Mouse (Mus musculus) hindbrain, embryonic 11.5 days (tissue): Measurements from ENCODE around the gene Ccdc6. TPM values are rescaled to one million over a fixed set of nuclear protein-coding genes. Genes with fewer than 3 reads are reported as not detected.

ENCODE experiments used
- ATAC-seq: fragments of 200-750 bp; cut with Nextera tagmentation; 2 replicates; pipeline ENCODE4 v1.8.0; 2017; ENCODE audit warnings: mild to moderate bottlenecking, moderate TSS enrichment, moderate library complexity; ENCODE audit not compliant: low FRiP score
- DNase-seq: peaks from one replicate; pipeline ENCODE4 v3.0.0-alpha.2; 2015; ENCODE audit warnings: low spot score
- H3K27ac ChIP-seq: fragments of 300-500 bp; sonication (generic); 2 replicates; pipeline ENCODE4 v1.5.1; 2014; ENCODE audit warnings: mild to moderate bottlenecking, low read depth, low read length
- H3K27me3 ChIP-seq: fragments of 300-500 bp; sonication (generic); 2 replicates; pipeline ENCODE4 v1.6.1; 2014; ENCODE audit warnings: mild to moderate bottlenecking, low read length, moderate library complexity, mixed read lengths; ENCODE audit not compliant: control insufficient read depth, insufficient read depth
- H3K36me3 ChIP-seq: fragments of 300-500 bp; sonication (generic); 2 replicates; pipeline ENCODE4 v1.6.1; 2014; ENCODE audit warnings: mild to moderate bottlenecking, low read length, moderate library complexity, mixed read lengths; ENCODE audit not compliant: control insufficient read depth, insufficient read depth
- H3K4me1 ChIP-seq: fragments of 300-500 bp; sonication (generic); replicated peaks from 2 replicates; pipeline ENCODE4 v1.6.1; 2014; ENCODE audit warnings: low read length, mixed read lengths; ENCODE audit not compliant: control insufficient read depth, insufficient read depth
- H3K4me2 ChIP-seq: fragments of 300-500 bp; sonication (generic); replicated peaks from 2 replicates; pipeline ENCODE4 v1.6.1; 2014; ENCODE audit warnings: mild to moderate bottlenecking, low read depth, low read length
- H3K4me3 ChIP-seq: fragments of 300-500 bp; sonication (generic); 2 replicates; pipeline ENCODE4 v1.5.1; 2014; ENCODE audit warnings: low read depth, low read length
- H3K9ac ChIP-seq: fragments of 300-500 bp; sonication (generic); 2 replicates; pipeline ENCODE4 v1.6.1; 2014; ENCODE audit warnings: low read depth, low read length
- H3K9me3 ChIP-seq: fragments of 300-500 bp; sonication (generic); 2 replicates; pipeline ENCODE4 v1.6.1; 2016; ENCODE audit warnings: low read length; ENCODE audit not compliant: control insufficient read depth
- WGBS: fragments of 180-500 bp; shearing (Covaris S2); extraction: QIAGEN DNeasy Blood & Tissue Kit; methylation state at CpG from one replicate; pipeline ENCODE4 v1.1.7; 2014; 5-methylcytosine and 5-hydroxymethylcytosine counted together
- polyA plus RNA-seq: library from polyadenylated mRNA; unstranded; fragments of >200 nt; fragmentation: Nextera tagmentation; extraction: Ambion mirVana; gene quantifications from 2 replicates; pipeline ENCODE4 v1.2.1, GENCODE M21; 2014

Gene Ccdc6
- polyA plus RNA-seq, 1 experiment from 2014 or later, result 27.8 TPM

- WGBS, result 35% methylated on average over 9 of the region's 9 CpGs
- DNase-seq (no peak), ATAC-seq (peak; percentile 8; the same call in 1 of the 2 replicates)
- H3K36me3 ChIP-seq, result no peaks in the 10 kb centered on the region
- H3K9me3 ChIP-seq, result no peaks in the 10 kb centered on the region
- peak overlapping the region; percentile 2 for H3K27ac ChIP-seq
- H3K9ac ChIP-seq, result no peak overlapping the region
- no peak overlapping the region for H3K4me2 ChIP-seq
- no peaks in the 10 kb centered on the region for H3K27me3 ChIP-seq
- H3K4me3 ChIP-seq, result no peak overlapping the region
- peaks cover 8% of the 10 kb centered on the region for H3K4me1 ChIP-seq
These were observed 22.5 kb downstream of the Ccdc6 start for GRCm38 (mm10) chr10:70119451-70119850.

GRCm38 (mm10) chr10:70119851-70120370 lies 23.0 kb downstream of the Ccdc6 start:
- no peaks in the 10 kb centered on the region for H3K9me3 ChIP-seq
- ATAC-seq (peak; percentile 54), DNase-seq (peak; percentile 45)
- H3K27ac ChIP-seq, result peak overlapping the region; percentile 2
- no peak overlapping the region for H3K4me2 ChIP-seq
- H3K4me1 ChIP-seq, result peaks cover 8% of the 10 kb centered on the region
- WGBS, result 34% methylated on average over 9 of the region's 9 CpGs
- H3K9ac ChIP-seq, result no peak overlapping the region
- H3K36me3 ChIP-seq, result no peaks in the 10 kb centered on the region
- no peak overlapping the region for H3K4me3 ChIP-seq
- H3K27me3 ChIP-seq, result no peaks in the 10 kb centered on the region

GRCm38 (mm10) chr10:70120671-70121405 lies 23.9 kb downstream of the Ccdc6 start:
- ATAC-seq (peak; percentile 25; the same call in 1 of the 2 replicates), DNase-seq (peak; percentile 40)
- 61% methylated on average over 17 of the region's 17 CpGs for WGBS
- Histone ChIP-seq H3K27ac (peak overlapping the region; percentile 2; the same call in 1 of the 2 replicates), H3K9ac (no peak overlapping the region; the same call in 1 of the 2 replicates), H3K27me3 (no peaks in the 10 kb centered on the region), H3K4me2 (no peak overlapping the region), H3K4me1 (peaks cover 11% of the 10 kb centered on the region), H3K4me3 (no peak overlapping the region), H3K9me3 (no peaks in the 10 kb centered on the region), H3K36me3 (no peaks in the 10 kb centered on the region)

- Histone ChIP-seq H3K4me2 (no peak overlapping the region), H3K36me3 (no peaks in the 10 kb centered on the region), H3K9me3 (no peaks in the 10 kb centered on the region), H3K27me3 (no peaks in the 10 kb centered on the region), H3K4me3 (no peak overlapping the region), H3K4me1 (peaks cover 11% of the 10 kb centered on the region), H3K27ac (peak overlapping the region; percentile 2; the same call in 1 of the 2 replicates), H3K9ac (no peak overlapping the region)
- DNase-seq (no peak), ATAC-seq (no peak)
- WGBS, result 95% methylated on average over 8 of the region's 8 CpGs
These were observed 24.4 kb downstream of the Ccdc6 start for GRCm38 (mm10) chr10:70121406-70121695.

- Histone ChIP-seq H3K9me3 (no peaks in the 10 kb centered on the region), H3K4me3 (no peak overlapping the region), H3K9ac (no peak overlapping the region), H3K4me1 (peaks cover 11% of the 10 kb centered on the region), H3K36me3 (no peaks in the 10 kb centered on the region), H3K4me2 (no peak overlapping the region), H3K27ac (no peak overlapping the region), H3K27me3 (no peaks in the 10 kb centered on the region)
- ATAC-seq (no peak), DNase-seq (no peak)
- WGBS, result 97% methylated on average over 2 of the region's 2 CpGs
These were observed 26.5 kb downstream of the Ccdc6 start for GRCm38 (mm10) chr10:70123454-70123853.

GRCm38 (mm10) chr10:70125491-70125890 lies 28.6 kb downstream of the Ccdc6 start:
- Histone ChIP-seq H3K9me3 (no peaks in the 10 kb centered on the region), H3K4me1 (peaks cover 8% of the 10 kb centered on the region), H3K36me3 (no peaks in the 10 kb centered on the region), H3K27me3 (no peaks in the 10 kb centered on the region), H3K9ac (no peak overlapping the region), H3K4me2 (no peak overlapping the region), H3K27ac (no peak overlapping the region), H3K4me3 (no peak overlapping the region)
- DNase-seq (no peak), ATAC-seq (no peak)
- 84% methylated on average over 7 of the region's 7 CpGs for WGBS

GRCm38 (mm10) chr10:70127273-70127672 lies 30.4 kb downstream of the Ccdc6 start:
- WGBS, result 76% methylated on average over 8 of the region's 8 CpGs
- ATAC-seq, result no peak

GRCm38 (mm10) chr10:70128408-70128807 lies 31.5 kb downstream of the Ccdc6 start:
- Histone ChIP-seq H3K4me1 (peaks cover 2% of the 10 kb centered on the region; the same call in 1 of the 2 replicates), H3K9ac (no peak overlapping the region), H3K4me2 (no peak overlapping the region), H3K27me3 (no peaks in the 10 kb centered on the region), H3K9me3 (no peaks in the 10 kb centered on the region), H3K36me3 (no peaks in the 10 kb centered on the region), H3K4me3 (no peak overlapping the region), H3K27ac (no peak overlapping the region)
- no peak for DNase-seq
- WGBS, result 93% methylated on average over 8 of the region's 8 CpGs
- no peak for ATAC-seq

More at GRCm38 (mm10) chr10:70127273-70127672, 30.4 kb downstream of the Ccdc6 start:
- no peak for DNase-seq
- H3K27ac ChIP-seq, result no peak overlapping the region
- no peaks in the 10 kb centered on the region for H3K36me3 ChIP-seq
- peaks cover 2% of the 10 kb centered on the region; the same call in 1 of the 2 replicates for H3K4me1 ChIP-seq
- H3K4me3 ChIP-seq, result no peak overlapping the region
- no peaks in the 10 kb centered on the region for H3K9me3 ChIP-seq
- H3K27me3 ChIP-seq, result no peaks in the 10 kb centered on the region
- H3K4me2 ChIP-seq, result no peak overlapping the region
- H3K9ac ChIP-seq, result no peak overlapping the region

GRCm38 (mm10) chr10:70132087-70132560 lies 35.2 kb downstream of the Ccdc6 start:
- H3K9me3 ChIP-seq, result no peaks in the 10 kb centered on the region
- H3K9ac ChIP-seq, result no peak overlapping the region
- H3K4me2 ChIP-seq, result no peak overlapping the region
- no peaks in the 10 kb centered on the region for H3K4me1 ChIP-seq
- 93% methylated on average over 5 of the region's 5 CpGs for WGBS
- ATAC-seq, result no peak
- no peaks in the 10 kb centered on the region for H3K36me3 ChIP-seq
- no peak overlapping the region for H3K4me3 ChIP-seq
- no peaks in the 10 kb centered on the region for H3K27me3 ChIP-seq
- DNase-seq, result no peak
- H3K27ac ChIP-seq, result no peak overlapping the region
